Mouse (Mus musculus): ENCODE measurements around the gene Hist2h2bb.
"Not testable (repeated sequence)": the region's sequence is repeated elsewhere in the genome, so short reads cannot be mapped to it uniquely, and the experiment has no call there.

DNA sequence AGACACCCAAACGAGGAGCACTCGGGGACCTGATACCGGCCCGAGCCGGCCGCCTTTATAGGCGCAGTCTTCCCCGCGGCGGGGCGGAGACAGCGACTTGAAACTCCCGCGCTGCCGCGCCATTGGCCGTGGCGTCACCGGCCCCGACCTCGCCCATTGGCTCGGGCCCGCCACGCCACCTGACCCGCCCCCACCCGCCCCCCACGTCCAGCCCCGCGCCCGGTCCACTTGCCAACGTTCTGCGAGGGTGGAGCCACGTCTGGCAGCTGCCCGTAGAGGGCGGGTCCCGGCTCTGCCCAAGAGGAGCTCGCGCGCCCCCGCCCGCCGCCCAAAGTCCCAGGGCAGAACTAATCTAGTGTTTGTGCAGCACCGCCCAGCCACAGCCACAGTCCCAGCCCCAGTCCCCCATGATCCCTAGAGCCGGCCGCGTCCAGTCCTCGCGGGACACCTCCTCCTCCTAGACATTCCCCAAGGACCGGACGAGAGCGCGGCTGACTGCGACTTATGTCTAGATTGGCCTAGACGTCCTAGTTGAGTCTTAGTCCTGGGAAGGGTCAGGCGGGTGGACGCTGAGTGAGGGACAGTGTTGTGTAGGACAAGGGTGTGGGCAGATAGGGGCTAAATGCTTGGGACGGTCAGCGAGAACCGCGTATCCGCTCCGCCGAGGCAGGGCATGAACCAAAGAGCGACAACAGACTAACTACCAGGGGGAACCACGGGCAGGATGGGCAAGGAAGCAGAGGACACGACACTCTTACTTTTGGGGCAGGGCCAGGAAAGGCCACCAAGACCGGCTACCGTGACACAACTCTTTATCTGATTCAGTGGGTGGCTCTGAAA, 30.4 kb upstream of the Hist2h2bb start, which contains the start of gene Hist2h3c2:
- not testable (repeated sequence) for TF ChIP-seq CTCF (conservative IDR thresholded peaks at IDR 0.05; ENCODE audit: low read length); POU5F1 (IDR thresholded peaks at IDR 0.05; ENCODE audit: borderline replicate concordance, low read length)
